Mouse (Mus musculus) neural tube, embryonic 15.5 days (tissue): ENCODE results near the gene Clmn. TPM values are rescaled to one million over a fixed set of nuclear protein-coding genes. Genes with fewer than 3 reads are reported as not detected.

Experiments used
- ATAC-seq: fragments of 200-750 bp; cut with Nextera tagmentation; 2 replicates; pipeline ENCODE4 v1.8.0; 2017; ENCODE audit warnings: mild to moderate bottlenecking, moderate TSS enrichment, moderate library complexity; ENCODE audit not compliant: low FRiP score
- H3K27ac ChIP-seq: fragments of 300-500 bp; sonication (generic); replicated peaks from 2 replicates; pipeline ENCODE4 v1.5.1; 2015; ENCODE audit warnings: mild to moderate bottlenecking, inconsistent platforms
- H3K27me3 ChIP-seq: fragments of 300-500 bp; sonication (generic); replicated peaks from 2 replicates; pipeline ENCODE4 v1.6.1; 2015; ENCODE audit warnings: inconsistent platforms
- H3K36me3 ChIP-seq: fragments of 300-500 bp; sonication (generic); 2 replicates; pipeline ENCODE4 v1.6.1; 2015; ENCODE audit warnings: inconsistent platforms
- H3K4me1 ChIP-seq: fragments of 300-500 bp; sonication (generic); 2 replicates; pipeline ENCODE4 v1.6.1; 2015; ENCODE audit warnings: inconsistent platforms
- H3K4me2 ChIP-seq: fragments of 300-500 bp; sonication (generic); 2 replicates; pipeline ENCODE4 v1.6.1; 2015; ENCODE audit warnings: inconsistent platforms, mild to moderate bottlenecking, moderate library complexity
- H3K4me3 ChIP-seq: fragments of 300-500 bp; sonication (generic); replicated peaks from 2 replicates; pipeline ENCODE4 v1.5.1; 2015; ENCODE audit warnings: mild to moderate bottlenecking, inconsistent platforms
- H3K9ac ChIP-seq: fragments of 300-500 bp; sonication (generic); replicated peaks from 2 replicates; pipeline ENCODE4 v1.6.1; 2015; ENCODE audit warnings: mild to moderate bottlenecking, inconsistent platforms
- H3K9me3 ChIP-seq: fragments of 300-500 bp; sonication (generic); replicated peaks from 2 replicates; pipeline ENCODE4 v1.6.1; 2016; ENCODE audit warnings: inconsistent platforms
- WGBS: fragments of 180-500 bp; shearing (Covaris S2); methylation state at CpG from one replicate; pipeline ENCODE4 v1.1.7; 2015; ENCODE audit warnings: mixed read lengths; 5-methylcytosine and 5-hydroxymethylcytosine counted together
- polyA plus RNA-seq: library from polyadenylated mRNA; unstranded; fragments of >200 nt; fragmentation: Nextera tagmentation; extraction: Ambion mirVana; gene quantifications from 2 replicates; pipeline ENCODE4 v1.2.1, GENCODE M21; 2015

Clmn gene
- polyA plus RNA-seq, 1 experiment from 2014 or later, result 1.3 TPM

- peaks cover 13% of the 10 kb centered on the region for H3K4me1 ChIP-seq
- H3K27me3 ChIP-seq, result no peaks in the 10 kb centered on the region; the same call in 1 of the 2 replicates
- WGBS, result 82% methylated on average over 12 of the region's 12 CpGs
- no peak overlapping the region for H3K27ac ChIP-seq
- H3K9me3 ChIP-seq, result no peaks in the 10 kb centered on the region
- no peaks in the 10 kb centered on the region for H3K36me3 ChIP-seq
- H3K9ac ChIP-seq, result no peak overlapping the region
- peak; percentile 29; the same call in 1 of the 2 replicates for ATAC-seq
- H3K4me2 ChIP-seq, result no peak overlapping the region
- no peak overlapping the region for H3K4me3 ChIP-seq
Observed at GRCm38 (mm10) chr12:104824244-104824906, 40.5 kb downstream of the Clmn start.

- Histone ChIP-seq H3K27ac (no peak overlapping the region), H3K4me3 (no peak overlapping the region), H3K9me3 (no peaks in the 10 kb centered on the region), H3K36me3 (no peaks in the 10 kb centered on the region), H3K9ac (no peak overlapping the region), H3K4me2 (no peak overlapping the region), H3K4me1 (peaks cover 13% of the 10 kb centered on the region), H3K27me3 (no peaks in the 10 kb centered on the region; the same call in 1 of the 2 replicates)
- no peak for ATAC-seq
- WGBS, result 96% methylated on average over 7 of the region's 7 CpGs
Observed at GRCm38 (mm10) chr12:104823722-104824121, 41.2 kb downstream of the Clmn start.

- Histone ChIP-seq H3K4me1 (peaks cover 13% of the 10 kb centered on the region), H3K4me2 (no peak overlapping the region), H3K27ac (no peak overlapping the region), H3K36me3 (no peaks in the 10 kb centered on the region), H3K9me3 (no peaks in the 10 kb centered on the region), H3K9ac (no peak overlapping the region), H3K27me3 (no peaks in the 10 kb centered on the region; the same call in 1 of the 2 replicates), H3K4me3 (no peak overlapping the region)
- no peak for ATAC-seq
- 94% methylated on average over 10 of the region's 10 CpGs for WGBS
Observed at GRCm38 (mm10) chr12:104822838-104823599, 41.9 kb downstream of the Clmn start.

GRCm38 (mm10) chr12:104822151-104822550 lies 42.7 kb downstream of the Clmn start:
- Histone ChIP-seq H3K27ac (no peak overlapping the region), H3K4me1 (peaks cover 16% of the 10 kb centered on the region), H3K36me3 (no peaks in the 10 kb centered on the region), H3K4me2 (no peak overlapping the region), H3K4me3 (no peak overlapping the region), H3K9me3 (no peaks in the 10 kb centered on the region), H3K27me3 (no peaks in the 10 kb centered on the region; the same call in 1 of the 2 replicates), H3K9ac (no peak overlapping the region)
- 66% methylated on average over 8 of the region's 8 CpGs for WGBS
- no peak for ATAC-seq

- no peaks in the 10 kb centered on the region for H3K36me3 ChIP-seq
- 78% methylated on average over 5 of the region's 5 CpGs for whole genome bisulfite sequencing
- no peak overlapping the region for H3K4me2 ChIP-seq
- no peaks in the 10 kb centered on the region; the same call in 1 of the 2 replicates for H3K27me3 ChIP-seq
- H3K4me1 ChIP-seq, result peaks cover 17% of the 10 kb centered on the region
- H3K9ac ChIP-seq, result no peak overlapping the region
- no peak overlapping the region for H3K27ac ChIP-seq
- no peak for ATAC-seq
- no peaks in the 10 kb centered on the region for H3K9me3 ChIP-seq
- H3K4me3 ChIP-seq, result no peak overlapping the region
Observed at GRCm38 (mm10) chr12:104820061-104820460, 44.8 kb downstream of the Clmn start.

- H3K4me1 ChIP-seq, result peaks cover 15% of the 10 kb centered on the region
- no peak overlapping the region for H3K9ac ChIP-seq
- 62% methylated on average over 8 of the region's 8 CpGs for WGBS
- no peaks in the 10 kb centered on the region; the same call in 1 of the 2 replicates for H3K27me3 ChIP-seq
- H3K9me3 ChIP-seq, result no peaks in the 10 kb centered on the region
- ATAC-seq, result no peak
- H3K4me3 ChIP-seq, result no peak overlapping the region
- no peaks in the 10 kb centered on the region for H3K36me3 ChIP-seq
- H3K27ac ChIP-seq, result no peak overlapping the region
- H3K4me2 ChIP-seq, result no peak overlapping the region
Observed at GRCm38 (mm10) chr12:104819050-104819449, 45.8 kb downstream of the Clmn start.

- no peaks in the 10 kb centered on the region for H3K36me3 ChIP-seq
- 79% methylated on average over 7 of the region's 7 CpGs for WGBS
- no peak overlapping the region for H3K27ac ChIP-seq
- no peak overlapping the region for H3K9ac ChIP-seq
- no peaks in the 10 kb centered on the region; the same call in 1 of the 2 replicates for H3K27me3 ChIP-seq
- peaks cover 15% of the 10 kb centered on the region; the same call in 1 of the 2 replicates for H3K4me1 ChIP-seq
- ATAC-seq, result no peak
- no peaks in the 10 kb centered on the region for H3K9me3 ChIP-seq
- H3K4me2 ChIP-seq, result no peak overlapping the region
- H3K4me3 ChIP-seq, result no peak overlapping the region
Observed at GRCm38 (mm10) chr12:104818057-104818456, 46.8 kb downstream of the Clmn start.

- H3K4me3 ChIP-seq, result no peak overlapping the region
- 24% methylated on average over 12 of the region's 12 CpGs for WGBS
- no peak overlapping the region for H3K9ac ChIP-seq
- no peaks in the 10 kb centered on the region for H3K36me3 ChIP-seq
- H3K4me2 ChIP-seq, result no peak overlapping the region
- H3K9me3 ChIP-seq, result no peaks in the 10 kb centered on the region
- peaks cover 15% of the 10 kb centered on the region; the same call in 1 of the 2 replicates for H3K4me1 ChIP-seq
- no peaks in the 10 kb centered on the region; the same call in 1 of the 2 replicates for H3K27me3 ChIP-seq
- H3K27ac ChIP-seq, result no peak overlapping the region
- no peak for ATAC-seq
Observed at GRCm38 (mm10) chr12:104817172-104817866, 47.6 kb downstream of the Clmn start.

- no peaks in the 10 kb centered on the region for H3K36me3 ChIP-seq
- no peaks in the 10 kb centered on the region for H3K9me3 ChIP-seq
- H3K27me3 ChIP-seq, result no peaks in the 10 kb centered on the region
- WGBS, result 46% methylated on average over 7 of the region's 7 CpGs
- no peak overlapping the region for H3K4me2 ChIP-seq
- peaks cover 22% of the 10 kb centered on the region for H3K4me1 ChIP-seq
- H3K27ac ChIP-seq, result no peak overlapping the region
- no peak overlapping the region for H3K4me3 ChIP-seq
- H3K9ac ChIP-seq, result no peak overlapping the region
- ATAC-seq, result no peak
Observed at GRCm38 (mm10) chr12:104814291-104814690, 50.6 kb downstream of the Clmn start.

- no peaks in the 10 kb centered on the region for H3K9me3 ChIP-seq
- no peaks in the 10 kb centered on the region for H3K36me3 ChIP-seq
- no peak overlapping the region for H3K27ac ChIP-seq
- H3K4me2 ChIP-seq, result no peak overlapping the region
- no peaks in the 10 kb centered on the region for H3K27me3 ChIP-seq
- peaks cover 22% of the 10 kb centered on the region for H3K4me1 ChIP-seq
- no peak for ATAC-seq
- WGBS, result 62% methylated on average over 13 of the region's 13 CpGs
- no peak overlapping the region for H3K4me3 ChIP-seq
- H3K9ac ChIP-seq, result no peak overlapping the region
Observed at GRCm38 (mm10) chr12:104813762-104814161, 51.1 kb downstream of the Clmn start.

- Histone ChIP-seq H3K9me3 (no peaks in the 10 kb centered on the region), H3K27me3 (no peaks in the 10 kb centered on the region), H3K9ac (no peak overlapping the region), H3K27ac (no peak overlapping the region), H3K4me1 (peaks cover 23% of the 10 kb centered on the region), H3K4me2 (no peak overlapping the region), H3K4me3 (no peak overlapping the region), H3K36me3 (no peaks in the 10 kb centered on the region)
- 82% methylated on average over 4 of the region's 4 CpGs for WGBS
- ATAC-seq, result no peak
Observed at GRCm38 (mm10) chr12:104812711-104813110, 52.2 kb downstream of the Clmn start.
